Mouse (Mus musculus) midbrain, postnatal 0 days (tissue): ENCODE measurements around the gene Gpr108. TPM values are rescaled to one million over a fixed set of nuclear protein-coding genes. Genes with fewer than 3 reads are reported as not detected.

Source experiments
- ATAC-seq: fragments of 200-750 bp; cut with Nextera tagmentation; 2 replicates; pipeline ENCODE4 v1.8.0; 2017; ENCODE audit warnings: moderate number of reproducible peaks, mild to moderate bottlenecking, moderate TSS enrichment, moderate library complexity; ENCODE audit not compliant: low FRiP score
- DNase-seq: peaks from one replicate; pipeline ENCODE4 v3.0.0-alpha.2; 2015; ENCODE audit warnings: low spot score
- H3K27ac ChIP-seq: fragments of 300-500 bp; sonication (generic); 2 replicates; pipeline ENCODE4 v1.5.1; 2014; ENCODE audit warnings: low read depth, mild to moderate bottlenecking, low read length, mixed read lengths
- H3K27me3 ChIP-seq: fragments of 300-500 bp; sonication (generic); 2 replicates; pipeline ENCODE4 v1.6.1; 2014; ENCODE audit warnings: low read length, control low read depth, mixed read lengths; ENCODE audit not compliant: insufficient read depth
- H3K36me3 ChIP-seq: fragments of 300-500 bp; sonication (generic); 2 replicates; pipeline ENCODE4 v1.6.1; 2014; ENCODE audit warnings: low read length, control low read depth, mixed read lengths; ENCODE audit not compliant: insufficient read depth
- H3K4me1 ChIP-seq: fragments of 300-500 bp; sonication (generic); 2 replicates; pipeline ENCODE4 v1.6.1; 2014; ENCODE audit warnings: mild to moderate bottlenecking, control low read depth, antibody characterized with exemption, low read length, mixed read lengths; ENCODE audit not compliant: insufficient read depth
- H3K4me2 ChIP-seq: fragments of 300-500 bp; sonication (generic); 2 replicates; pipeline ENCODE4 v1.6.1; 2014; ENCODE audit warnings: low read depth, mild to moderate bottlenecking, low read length, mixed read lengths; ENCODE audit not compliant: poor library complexity, severe bottlenecking
- H3K4me3 ChIP-seq: fragments of 300-500 bp; sonication (generic); 2 replicates; pipeline ENCODE4 v1.5.1; 2014; ENCODE audit warnings: low read depth, mild to moderate bottlenecking, low read length, moderate library complexity
- H3K9ac ChIP-seq: fragments of 300-500 bp; sonication (generic); replicated peaks from 2 replicates; pipeline ENCODE4 v1.6.1; 2014; ENCODE audit warnings: mild to moderate bottlenecking, low read length, moderate library complexity, mixed read lengths; ENCODE audit not compliant: poor library complexity, severe bottlenecking
- H3K9me3 ChIP-seq: fragments of 300-500 bp; sonication (generic); 2 replicates; pipeline ENCODE4 v1.6.1; 2016; ENCODE audit warnings: low read length, control low read depth
- CTCF ChIP-seq: IDR thresholded peaks from 2 replicates; pipeline ENCODE4 v1.5.1; 2016; ENCODE audit warnings: antibody characterized with exemption, mild to moderate bottlenecking
- WGBS: fragments of 180-500 bp; shearing (Covaris S2); extraction: QIAGEN DNeasy Blood & Tissue Kit; methylation state at CpG from one replicate; pipeline ENCODE4 v1.1.7; 2014; 5-methylcytosine and 5-hydroxymethylcytosine counted together
- polyA plus RNA-seq: library from polyadenylated mRNA; unstranded; fragments of >200 nt; fragmentation: Nextera tagmentation; extraction: Ambion mirVana; gene quantifications from 2 replicates; pipeline ENCODE4 v1.2.1, GENCODE M21; 2015
- total RNA-seq: library from RNA; depleted of rRNA; stranded (reverse); fragments of >200 nt; gene quantifications from 2 replicates; pipeline ENCODE4 v1.2.3, GENCODE M21; 2014

The Gpr108 gene
- total and polyA plus RNA-seq, 2 experiments from 2014 or later: 19.2 to 23.1 TPM

GRCm38 (mm10) chr17:57290001-57290670 lies 41.9 kb upstream of the Gpr108 start:
- Histone ChIP-seq H3K27ac (no peak overlapping the region), H3K4me3 (no peak overlapping the region), H3K9ac (no peak overlapping the region), H3K4me1 (no peaks in the 10 kb centered on the region), H3K36me3 (no peaks in the 10 kb centered on the region), H3K9me3 (no peaks in the 10 kb centered on the region), H3K4me2 (no peak overlapping the region), H3K27me3 (no peaks in the 10 kb centered on the region)
- ATAC-seq: no peak
- no peak for DNase-seq
- WGBS: 86% methylated on average over 9 of the region's 9 CpGs
- no peak for TF ChIP-seq CTCF

- no peaks in the 10 kb centered on the region for H3K9me3 ChIP-seq
- no peak for TF ChIP-seq CTCF
These were observed 41.0 kb upstream of the Gpr108 start for GRCm38 (mm10) chr17:57289252-57289651.

GRCm38 (mm10) chr17:57286718-57287355 lies 38.6 kb upstream of the Gpr108 start:
- no peak overlapping the region for H3K4me3 ChIP-seq
- 55% methylated on average over 8 of the region's 8 CpGs for WGBS
- DNase-seq (no peak), ATAC-seq (peak; percentile 53)
- H3K9ac ChIP-seq: no peak overlapping the region
- H3K4me2 ChIP-seq: no peak overlapping the region
- H3K4me1 ChIP-seq: no peaks in the 10 kb centered on the region
- no peaks in the 10 kb centered on the region for H3K36me3 ChIP-seq
- no peaks in the 10 kb centered on the region for H3K9me3 ChIP-seq
- no peak overlapping the region for H3K27ac ChIP-seq
- no peak for TF ChIP-seq CTCF
- H3K27me3 ChIP-seq: no peaks in the 10 kb centered on the region

More at GRCm38 (mm10) chr17:57289252-57289651, 41.0 kb upstream of the Gpr108 start:
- H3K36me3 ChIP-seq: no peaks in the 10 kb centered on the region
- ATAC-seq (no peak), DNase-seq (no peak)
- no peaks in the 10 kb centered on the region for H3K4me1 ChIP-seq
- H3K4me3 ChIP-seq: no peak overlapping the region
- no peak overlapping the region for H3K9ac ChIP-seq
- no peaks in the 10 kb centered on the region for H3K27me3 ChIP-seq
- 80% methylated on average over 5 of the region's 5 CpGs for WGBS
- H3K27ac ChIP-seq: no peak overlapping the region
- H3K4me2 ChIP-seq: no peak overlapping the region

- WGBS: 72% methylated on average over 2 of the region's 2 CpGs
- no peak overlapping the region for H3K4me3 ChIP-seq
- DNase-seq: no peak
- no peaks in the 10 kb centered on the region for H3K9me3 ChIP-seq
- no peak for TF ChIP-seq CTCF
- H3K36me3 ChIP-seq: no peaks in the 10 kb centered on the region
- H3K27me3 ChIP-seq: no peaks in the 10 kb centered on the region
- no peak for ATAC-seq
- H3K27ac ChIP-seq: no peak overlapping the region
- H3K4me2 ChIP-seq: no peak overlapping the region
- H3K9ac ChIP-seq: no peak overlapping the region
- no peaks in the 10 kb centered on the region for H3K4me1 ChIP-seq
These were observed 36.8 kb upstream of the Gpr108 start for GRCm38 (mm10) chr17:57285077-57285476.

GRCm38 (mm10) chr17:57283906-57284305 lies 35.7 kb upstream of the Gpr108 start:
- no peaks in the 10 kb centered on the region for H3K27me3 ChIP-seq
- no peaks in the 10 kb centered on the region for H3K4me1 ChIP-seq
- DNase-seq (no peak), ATAC-seq (no peak)
- no peak overlapping the region for H3K27ac ChIP-seq
- WGBS: 84% methylated on average over 5 of the region's 5 CpGs
- no peaks in the 10 kb centered on the region for H3K36me3 ChIP-seq
- no peaks in the 10 kb centered on the region for H3K9me3 ChIP-seq
- no peak overlapping the region for H3K4me3 ChIP-seq
- no peak for TF ChIP-seq CTCF
- H3K9ac ChIP-seq: no peak overlapping the region
- H3K4me2 ChIP-seq: no peak overlapping the region

- Histone ChIP-seq H3K27me3 (no peaks in the 10 kb centered on the region), H3K36me3 (no peaks in the 10 kb centered on the region), H3K4me2 (no peak overlapping the region), H3K4me3 (no peak overlapping the region), H3K27ac (no peak overlapping the region), H3K4me1 (0 out of 2 replicates have a peak, but pooled peaks cover 2% of the 10 kb centered on the region), H3K9ac (no peak overlapping the region), H3K9me3 (no peaks in the 10 kb centered on the region)
- 74% methylated on average over 3 of the region's 3 CpGs for WGBS
- DNase-seq (no peak), ATAC-seq (no peak)
- TF ChIP-seq CTCF: no peak
These were observed 32.2 kb upstream of the Gpr108 start for GRCm38 (mm10) chr17:57280411-57280810.
